Mouse (Mus musculus): ENCODE measurements around the gene Wdr18.

The Wdr18 gene

GRCm38 (mm10) chr10:80001945-80002344 is 42.0 kb downstream of the Wdr18 start:
- DNase-seq = no peak

GRCm38 (mm10) chr10:80002829-80003228 is 42.9 kb downstream of the Wdr18 start:
- no peak for DNase-seq

- DNase-seq = no peak
Measured at GRCm38 (mm10) chr10:80003374-80004232, 43.7 kb downstream of the Wdr18 start.

GRCm38 (mm10) chr10:80004233-80004705 is 44.3 kb downstream of the Wdr18 start:
- DNase-seq = no peak

GRCm38 (mm10) chr10:80011740-80012139 is 51.8 kb downstream of the Wdr18 start:
- DNase-seq = no peak

GRCm38 (mm10) chr10:80013609-80014008 is 53.7 kb downstream of the Wdr18 start:
- DNase-seq = no peak

GRCm38 (mm10) chr10:80014484-80015290 is 54.7 kb downstream of the Wdr18 start:
- no peak for DNase-seq

- no peak for DNase-seq
Measured at GRCm38 (mm10) chr10:80015583-80015982, 55.6 kb downstream of the Wdr18 start.

GRCm38 (mm10) chr10:80016511-80016910 is 56.6 kb downstream of the Wdr18 start, which contains the start of gene Arhgap45:
Arhgap45 (plus strand) TSS chr10:80016653.
- no peak for DNase-seq

GRCm38 (mm10) chr10:80016931-80017330 is 57.0 kb downstream of the Wdr18 start:
- DNase-seq = no peak

GRCm38 (mm10) chr10:80017361-80017760 is 57.4 kb downstream of the Wdr18 start:
- DNase-seq = no peak

GRCm38 (mm10) chr10:80017771-80018170 is 57.8 kb downstream of the Wdr18 start:
- DNase-seq = no peak

- DNase-seq = no peak
Measured at GRCm38 (mm10) chr10:80018739-80019297, 58.9 kb downstream of the Wdr18 start.

- DNase-seq = no peak
Measured at GRCm38 (mm10) chr10:80019471-80020131, 59.6 kb downstream of the Wdr18 start.
